Mouse (Mus musculus): ENCODE results near the gene Notch2. TPM values are rescaled to one million over a fixed set of nuclear protein-coding genes. Genes with fewer than 3 reads are reported as not detected.
A peak's percentile ranks its signal among the peaks of the same experiment; 100 is the strongest.

The Notch2 gene
- polyA plus RNA-seq, 1 experiment from 2014 or later = 10.8 TPM

DNA sequence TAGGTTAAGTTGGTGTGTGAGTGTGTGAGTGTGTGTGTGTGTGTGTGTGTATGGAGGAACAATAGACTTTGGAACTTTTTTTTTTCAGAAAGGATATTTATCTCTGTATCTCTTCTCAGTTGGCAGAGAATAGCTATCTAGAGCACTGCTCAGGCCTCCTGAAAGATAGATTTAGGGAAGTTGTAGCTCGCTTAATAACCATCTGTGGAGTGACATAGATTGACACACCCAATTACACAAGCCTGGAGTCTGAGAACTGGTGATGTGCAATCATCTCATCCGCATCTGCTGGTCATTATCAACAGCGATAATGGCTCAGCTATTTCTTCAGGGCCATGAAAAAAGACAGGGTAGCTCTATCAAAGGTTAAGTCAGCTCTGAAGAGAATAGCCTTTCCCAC is 18.9 kb downstream of the Notch2 start:
- peaks cover 15% of the 10 kb centered on the region for H3K4me1 ChIP-seq (ENCODE audit: control insufficient read depth, insufficient read depth, low read length)
- no peaks in the 10 kb centered on the region for H3K27me3 ChIP-seq (ENCODE audit: control insufficient read depth, insufficient read depth, low read length)

DNA sequence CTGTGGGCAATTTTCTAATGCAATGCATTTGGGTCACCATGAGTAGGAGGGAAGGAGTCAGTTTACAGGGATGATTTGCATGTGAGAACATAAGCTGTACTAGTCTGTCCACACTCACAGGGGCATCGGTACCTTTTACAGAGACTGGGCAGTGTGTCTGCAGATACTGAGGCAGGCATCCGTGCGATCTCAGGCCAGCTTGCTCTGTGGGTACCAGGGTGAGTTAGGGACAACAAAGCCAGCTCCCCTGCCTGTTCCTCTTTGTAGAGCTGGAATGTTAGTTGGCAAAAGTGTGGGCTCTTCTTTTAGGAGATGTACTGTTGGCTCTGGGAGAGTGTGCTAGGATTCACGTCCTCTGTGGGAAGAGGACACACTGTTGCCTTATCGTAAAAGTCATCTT is 19.6 kb downstream of the Notch2 start:
- no peaks in the 10 kb centered on the region for H3K27me3 ChIP-seq (ENCODE audit: control insufficient read depth, insufficient read depth, low read length)

More for the DNA sequence above, 18.9 kb downstream of the Notch2 start:
- Histone ChIP-seq H3K27ac (replicated peaks; ENCODE audit: low read depth, low read length) (no peak overlapping the region), H3K9me3 (ENCODE audit: control insufficient read depth, low read length) (no peaks in the 10 kb centered on the region), H3K4me2 (ENCODE audit: low read length) (no peak overlapping the region), H3K36me3 (ENCODE audit: control insufficient read depth, insufficient read depth, low read length) (no peaks in the 10 kb centered on the region), H3K4me3 (replicated peaks; ENCODE audit: low read depth, low read length) (no peak overlapping the region), H3K9ac (replicated peaks; ENCODE audit: low read length) (no peak overlapping the region)
- WGBS = 79% methylated on average over 3 of the region's 3 CpGs
- no peak for ATAC-seq (ENCODE audit: low FRiP score, low TSS enrichment)
- no peak for DNase-seq

GRCm38 (mm10) chr3:98034622-98035593 is 21.6 kb downstream of the Notch2 start:
- Histone ChIP-seq H3K9ac (replicated peaks; ENCODE audit: low read length) (no peak overlapping the region), H3K36me3 (ENCODE audit: control insufficient read depth, insufficient read depth, low read length) (no peaks in the 10 kb centered on the region), H3K9me3 (ENCODE audit: control insufficient read depth, low read length) (no peaks in the 10 kb centered on the region), H3K4me2 (ENCODE audit: low read length) (no peak overlapping the region), H3K27ac (replicated peaks; ENCODE audit: low read depth, low read length) (no peak overlapping the region; the same call in 1 of the 2 replicates), H3K4me1 (ENCODE audit: control insufficient read depth, insufficient read depth, low read length) (peaks cover 15% of the 10 kb centered on the region), H3K27me3 (ENCODE audit: control insufficient read depth, insufficient read depth, low read length) (no peaks in the 10 kb centered on the region), H3K4me3 (replicated peaks; ENCODE audit: low read depth, low read length) (no peak overlapping the region)
- 40% methylated on average over 15 of the region's 15 CpGs for WGBS
- 0 out of 2 replicates have a peak, but pooled peaks have one; percentile 12 for ATAC-seq (ENCODE audit: low FRiP score, low TSS enrichment)
- peak; percentile 47 for DNase-seq

More for the DNA sequence above, 19.6 kb downstream of the Notch2 start:
- Histone ChIP-seq H3K9ac (replicated peaks; ENCODE audit: low read length) (no peak overlapping the region), H3K4me2 (ENCODE audit: low read length) (no peak overlapping the region), H3K9me3 (ENCODE audit: control insufficient read depth, low read length) (no peaks in the 10 kb centered on the region), H3K4me3 (replicated peaks; ENCODE audit: low read depth, low read length) (no peak overlapping the region), H3K27ac (replicated peaks; ENCODE audit: low read depth, low read length) (no peak overlapping the region), H3K4me1 (ENCODE audit: control insufficient read depth, insufficient read depth, low read length) (peaks cover 15% of the 10 kb centered on the region), H3K36me3 (ENCODE audit: control insufficient read depth, insufficient read depth, low read length) (no peaks in the 10 kb centered on the region)
- 38% methylated on average over 5 of the region's 5 CpGs for whole genome bisulfite sequencing
- DNase-seq (no peak), ATAC-seq (ENCODE audit: low FRiP score, low TSS enrichment) (no peak)

DNA sequence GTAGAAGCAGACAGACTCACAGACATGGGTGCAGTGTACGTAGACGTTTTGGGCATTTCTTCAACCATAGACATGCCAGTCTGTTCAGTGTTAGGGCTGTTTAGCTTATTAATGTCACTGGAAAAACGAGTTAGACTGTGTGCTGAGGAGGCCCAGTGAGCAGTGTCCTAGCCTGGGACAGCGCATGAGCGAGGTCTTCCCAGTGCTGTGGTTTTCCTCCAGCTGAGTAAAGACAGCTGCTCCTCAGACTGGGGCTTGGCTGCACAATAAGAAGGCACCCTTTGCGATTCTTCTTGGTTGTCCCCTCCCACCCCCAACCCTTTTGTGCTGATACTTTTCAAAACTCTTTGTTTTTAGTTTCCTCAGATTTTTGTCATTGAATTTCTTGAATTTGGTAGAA is 22.8 kb downstream of the Notch2 start:
- no peaks in the 10 kb centered on the region for H3K9me3 ChIP-seq (ENCODE audit: control insufficient read depth, low read length)
- peaks cover 15% of the 10 kb centered on the region for H3K4me1 ChIP-seq (ENCODE audit: control insufficient read depth, insufficient read depth, low read length)
- no peak overlapping the region for H3K4me2 ChIP-seq (ENCODE audit: low read length)
- H3K9ac ChIP-seq (replicated peaks; ENCODE audit: low read length) = no peak overlapping the region
- DNase-seq = no peak
- 67% methylated on average over 6 of the region's 6 CpGs for WGBS
- H3K27me3 ChIP-seq (ENCODE audit: control insufficient read depth, insufficient read depth, low read length) = no peaks in the 10 kb centered on the region
- no peaks in the 10 kb centered on the region for H3K36me3 ChIP-seq (ENCODE audit: control insufficient read depth, insufficient read depth, low read length)
- no peak overlapping the region for H3K27ac ChIP-seq (replicated peaks; ENCODE audit: low read depth, low read length)
- H3K4me3 ChIP-seq (replicated peaks; ENCODE audit: low read depth, low read length) = no peak overlapping the region
- no peak for ATAC-seq (ENCODE audit: low FRiP score, low TSS enrichment)

DNA sequence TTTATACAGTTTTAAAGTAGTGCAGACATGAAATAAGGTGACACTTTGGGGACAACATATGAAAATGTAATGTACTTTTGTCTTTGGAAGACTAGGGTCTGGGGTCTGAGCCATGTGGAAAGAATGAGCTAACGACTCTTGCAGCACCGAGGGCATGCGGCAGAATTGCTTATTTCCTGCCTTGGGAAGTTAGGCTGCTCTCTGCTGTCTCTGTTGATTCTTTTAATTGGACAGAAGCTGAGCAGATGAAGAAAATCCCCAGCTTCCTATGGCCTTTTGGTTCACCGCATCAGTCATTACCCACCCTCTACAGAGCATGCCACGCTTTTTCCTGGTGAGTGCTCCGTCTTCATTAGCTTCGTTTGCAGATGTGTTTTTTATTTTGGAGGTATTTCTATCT is 23.8 kb downstream of the Notch2 start:
- Histone ChIP-seq H3K4me1 (ENCODE audit: control insufficient read depth, insufficient read depth, low read length) (peaks cover 15% of the 10 kb centered on the region), H3K36me3 (ENCODE audit: control insufficient read depth, insufficient read depth, low read length) (no peaks in the 10 kb centered on the region), H3K27ac (replicated peaks; ENCODE audit: low read depth, low read length) (no peak overlapping the region), H3K27me3 (ENCODE audit: control insufficient read depth, insufficient read depth, low read length) (no peaks in the 10 kb centered on the region), H3K9me3 (ENCODE audit: control insufficient read depth, low read length) (no peaks in the 10 kb centered on the region), H3K4me2 (ENCODE audit: low read length) (no peak overlapping the region), H3K4me3 (replicated peaks; ENCODE audit: low read depth, low read length) (no peak overlapping the region), H3K9ac (replicated peaks; ENCODE audit: low read length) (no peak overlapping the region)
- WGBS = 75% methylated on average over 7 of the region's 7 CpGs
- DNase-seq = no peak
- no peak for ATAC-seq (ENCODE audit: low FRiP score, low TSS enrichment)

DNA sequence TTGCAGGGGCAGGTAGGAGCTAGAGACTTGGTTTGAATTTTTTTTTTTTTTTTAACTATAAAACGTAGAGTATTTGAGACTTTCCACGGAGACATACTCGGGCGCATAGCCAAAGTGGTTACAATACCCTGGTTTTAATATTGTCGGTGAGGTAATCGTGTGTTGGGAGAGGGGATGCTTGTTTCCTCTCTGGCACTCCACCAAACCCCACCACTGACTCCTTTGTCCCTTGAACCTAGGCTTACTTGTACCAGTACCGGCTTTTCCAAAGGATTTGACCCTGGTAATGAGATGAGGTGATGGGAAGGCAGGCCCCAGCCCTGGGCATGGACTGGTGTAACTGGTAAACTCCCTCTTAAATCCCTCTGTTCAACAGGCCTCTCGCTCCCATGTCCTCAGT is 25.3 kb downstream of the Notch2 start:
- no peak overlapping the region for H3K4me2 ChIP-seq (ENCODE audit: low read length)
- no peaks in the 10 kb centered on the region for H3K36me3 ChIP-seq (ENCODE audit: control insufficient read depth, insufficient read depth, low read length)
- ATAC-seq (ENCODE audit: low FRiP score, low TSS enrichment) = no peak
- DNase-seq = peak; percentile 37
- no peaks in the 10 kb centered on the region for H3K27me3 ChIP-seq (ENCODE audit: control insufficient read depth, insufficient read depth, low read length)
- H3K9ac ChIP-seq (replicated peaks; ENCODE audit: low read length) = no peak overlapping the region
- H3K4me3 ChIP-seq (replicated peaks; ENCODE audit: low read depth, low read length) = no peak overlapping the region
- WGBS = 72% methylated on average over 8 of the region's 8 CpGs
- H3K9me3 ChIP-seq (ENCODE audit: control insufficient read depth, low read length) = no peaks in the 10 kb centered on the region
- no peak overlapping the region for H3K27ac ChIP-seq (replicated peaks; ENCODE audit: low read depth, low read length)
- H3K4me1 ChIP-seq (ENCODE audit: control insufficient read depth, insufficient read depth, low read length) = peaks cover 13% of the 10 kb centered on the region

- Histone ChIP-seq H3K9ac (replicated peaks; ENCODE audit: low read length) (no peak overlapping the region), H3K27me3 (ENCODE audit: control insufficient read depth, insufficient read depth, low read length) (no peaks in the 10 kb centered on the region), H3K4me3 (replicated peaks; ENCODE audit: low read depth, low read length) (no peak overlapping the region), H3K4me1 (ENCODE audit: control insufficient read depth, insufficient read depth, low read length) (peaks cover 13% of the 10 kb centered on the region), H3K4me2 (ENCODE audit: low read length) (no peak overlapping the region), H3K36me3 (ENCODE audit: control insufficient read depth, insufficient read depth, low read length) (no peaks in the 10 kb centered on the region), H3K27ac (replicated peaks; ENCODE audit: low read depth, low read length) (no peak overlapping the region), H3K9me3 (ENCODE audit: control insufficient read depth, low read length) (no peaks in the 10 kb centered on the region)
- ATAC-seq (ENCODE audit: low FRiP score, low TSS enrichment) (no peak), DNase-seq (no peak)
- WGBS = 79% methylated on average over 5 of the region's 5 CpGs
Observed at GRCm38 (mm10) chr3:98039223-98039622, 25.9 kb downstream of the Notch2 start.

GRCm38 (mm10) chr3:98039666-98040456 is 26.5 kb downstream of the Notch2 start:
- ATAC-seq (ENCODE audit: low FRiP score, low TSS enrichment) (no peak), DNase-seq (no peak)
- no peak overlapping the region for H3K27ac ChIP-seq (replicated peaks; ENCODE audit: low read depth, low read length)
- H3K9me3 ChIP-seq (ENCODE audit: control insufficient read depth, low read length) = no peaks in the 10 kb centered on the region
- no peaks in the 10 kb centered on the region for H3K27me3 ChIP-seq (ENCODE audit: control insufficient read depth, insufficient read depth, low read length)
- 92% methylated on average over 16 of the region's 16 CpGs for WGBS
- H3K36me3 ChIP-seq (ENCODE audit: control insufficient read depth, insufficient read depth, low read length) = no peaks in the 10 kb centered on the region
- H3K4me2 ChIP-seq (ENCODE audit: low read length) = no peak overlapping the region
- no peak overlapping the region for H3K9ac ChIP-seq (replicated peaks; ENCODE audit: low read length)
- H3K4me1 ChIP-seq (ENCODE audit: control insufficient read depth, insufficient read depth, low read length) = peaks cover 9% of the 10 kb centered on the region
- H3K4me3 ChIP-seq (replicated peaks; ENCODE audit: low read depth, low read length) = no peak overlapping the region

Measured in midbrain, embryonic 14.5 days (tissue).